9 mouse cellular contexts compared by ENCODE assay signal in the genomic region with DNA sequence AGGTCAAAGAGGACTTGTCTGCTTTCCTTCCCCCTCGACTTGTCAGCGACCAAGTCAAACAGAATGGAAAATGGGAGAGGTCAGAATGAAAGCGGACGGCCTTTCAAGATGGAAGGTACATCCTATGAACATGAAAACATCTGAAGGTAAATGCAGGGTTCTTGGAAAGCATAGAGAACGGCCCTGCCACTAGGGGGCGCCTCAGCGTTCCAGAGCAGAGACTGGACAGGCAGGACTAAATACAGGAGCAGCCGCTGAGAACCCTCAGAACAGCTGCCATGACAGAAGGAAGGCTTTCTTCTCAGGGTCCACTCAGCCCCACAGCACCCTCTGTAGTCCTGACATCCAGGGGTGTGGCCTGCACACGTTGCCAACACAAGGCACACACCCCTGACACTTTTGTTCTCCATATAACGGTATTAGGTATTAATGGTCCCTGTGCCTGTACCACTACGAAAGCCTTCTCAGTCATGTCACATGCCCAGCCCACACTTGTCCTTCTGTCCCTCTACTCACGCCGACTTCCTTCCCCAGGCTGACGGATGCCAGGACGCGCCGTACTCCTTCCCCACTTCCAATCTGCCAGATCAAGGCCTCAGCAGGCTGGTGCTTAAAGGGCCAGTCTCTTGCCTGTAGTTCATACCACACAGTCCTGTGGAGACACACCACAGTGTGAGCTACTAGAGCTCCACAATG. TPM values are rescaled to one million over a fixed set of nuclear protein-coding genes. Genes with fewer than 3 reads are reported as not detected.
DNase-seq lines count a peak whose midpoint lies in the region; ATAC-seq and TF ChIP-seq lines count a peak whose summit lies in the region.
"Had no signal": no experiment of that assay in that cellular context is flagged by ENCODE, and none has a peak within 500 bp of the region (broad histone marks: within the 10 kb centered on the region; RNA-seq: fewer than 3 reads in every experiment).

No protein-coding gene starts in this region.

- H3K27me3 ChIP-seq in cerebellum, adult 2 months (ENCODE audit: control insufficient read depth, insufficient read depth, low read length) = no peaks in the 10 kb centered on the region
- H3K27me3 ChIP-seq in midbrain, embryonic 10.5 days (ENCODE audit: low read depth, poor library complexity, severe bottlenecking) = no peaks in the 10 kb centered on the region
- no peaks in the 10 kb centered on the region for H3K27me3 ChIP-seq in midbrain, embryonic 13.5 days
- H3K27me3 ChIP-seq: limb, embryonic 13.5 days had no signal

- H3K27ac ChIP-seq in cerebellum, adult 2 months (ENCODE audit: insufficient read depth, low read length) = no peak overlapping the region
- peak overlapping the region; percentile 17; the same call in 1 of the 2 replicates for H3K27ac ChIP-seq in midbrain, embryonic 10.5 days (replicated peaks)
- H3K27ac ChIP-seq in midbrain, embryonic 13.5 days = no peak overlapping the region
- no peak overlapping the region for H3K27ac ChIP-seq in bone marrow macrophage, adult 2 months (ENCODE audit: insufficient read depth, low read depth, low read length)
- H3K27ac ChIP-seq: limb, embryonic 13.5 days had no signal

- no peak overlapping the region for H3K9ac ChIP-seq in midbrain, embryonic 13.5 days (replicated peaks)
- H3K9ac ChIP-seq: limb, embryonic 13.5 days had no signal

- ATAC-seq in midbrain, embryonic 13.5 days = no peak
- ATAC-seq in activated CD4-positive, CD25-positive, alpha-beta regulatory T cell, adult 4 months = no peak

- H3K4me3 ChIP-seq in cerebellum, adult 2 months (replicated peaks; ENCODE audit: insufficient read depth, low read depth, low read length) = no peak overlapping the region
- no peak overlapping the region for H3K4me3 ChIP-seq in midbrain, embryonic 10.5 days
- no peak overlapping the region for H3K4me3 ChIP-seq in midbrain, embryonic 13.5 days (replicated peaks)
- H3K4me3 ChIP-seq in bone marrow macrophage, adult 2 months (ENCODE audit: insufficient read depth, low read length) = no peak overlapping the region
- H3K4me3 ChIP-seq: limb, embryonic 13.5 days had no signal

- TF ChIP-seq CTCF in cerebellum, adult 2 months (IDR thresholded peaks at IDR 0.05; ENCODE audit: borderline replicate concordance, insufficient read depth, low read depth, low read length) = peak; percentile 28; the same call in 1 of the 2 replicates
- peak; percentile 87 for TF ChIP-seq CTCF in bone marrow macrophage, adult 2 months (IDR thresholded peaks at IDR 0.05; ENCODE audit: low read depth, low read length)

- no peak for DNase-seq in cerebellum, adult 2 months
- DNase-seq in cerebellum, adult 9-11 months = no peak
- DNase-seq in midbrain, embryonic 10.5 days (ENCODE audit: low spot score) = no peak
- DNase-seq in layer of hippocampus, postnatal 14 days (ENCODE audit: low spot score in 2 of 2) = peak; percentile 31 to 48
- peak; percentile 73 for DNase-seq in testis, postnatal 10 days (ENCODE audit: low spot score)

- TF ChIP-seq POLR2A in cerebellum, adult 2 months (IDR thresholded peaks at IDR 0.05; ENCODE audit: borderline replicate concordance, insufficient read depth, low read length) = no peak
- no peak for TF ChIP-seq POLR2A in bone marrow macrophage, adult 2 months (IDR thresholded peaks at IDR 0.05; ENCODE audit: borderline replicate concordance, low read depth, low read length)

- H3K4me2 ChIP-seq in midbrain, embryonic 13.5 days (replicated peaks) = no peak overlapping the region
- H3K4me2 ChIP-seq: limb, embryonic 13.5 days had no signal

- H3K36me3 ChIP-seq in midbrain, embryonic 10.5 days = peaks cover 27% of the 10 kb centered on the region
- H3K36me3 ChIP-seq in midbrain, embryonic 13.5 days = peaks cover 42% of the 10 kb centered on the region

- no peaks in the 10 kb centered on the region; the same call in 1 of the 2 replicates for H3K4me1 ChIP-seq in cerebellum, adult 2 months (ENCODE audit: control insufficient read depth, insufficient read depth, low read length)
- H3K4me1 ChIP-seq in midbrain, embryonic 10.5 days = peaks cover 51% of the 10 kb centered on the region
- no peaks in the 10 kb centered on the region for H3K4me1 ChIP-seq in midbrain, embryonic 13.5 days (replicated peaks)
- peaks cover 23% of the 10 kb centered on the region for H3K4me1 ChIP-seq in bone marrow macrophage, adult 2 months (ENCODE audit: control insufficient read depth, insufficient read depth, low read length)

- H3K9me3 ChIP-seq in midbrain, embryonic 10.5 days (replicated peaks) = no peaks in the 10 kb centered on the region
- H3K9me3 ChIP-seq in midbrain, embryonic 13.5 days = no peaks in the 10 kb centered on the region
- H3K9me3 ChIP-seq: limb, embryonic 13.5 days had no signal

- WGBS in cerebellum, adult 2 months = 69% methylated on average over 17 of the region's 17 CpGs
- 86% methylated on average over 17 of the region's 17 CpGs for WGBS in midbrain, embryonic 10.5 days
- WGBS in midbrain, embryonic 13.5 days = 86% methylated on average over 17 of the region's 17 CpGs

RNA-seq across cellular contexts. Expression of gene Lgals9, which starts 35.2 kb away (rescaled TPM):
- 8.7 and 9.2 TPM in 2 replicates for polyA plus RNA-seq in cerebellum, adult 2 months (2012; rRNA removed)
- 2.6 and 4.9 TPM in 2 replicates for polyA plus RNA-seq in midbrain, embryonic 10.5 days (2016; fragmentation: Nextera tagmentation; extraction: Ambion mirVana)
- polyA plus RNA-seq in midbrain, embryonic 13.5 days (2015; fragmentation: Nextera tagmentation; extraction: Ambion mirVana) = 4.2 and 4.7 TPM in 2 replicates
- 114 and 145 TPM in 2 replicates for polyA plus RNA-seq in bone marrow macrophage, adult 2 months (2012; ENCODE audit: insufficient read depth, insufficient read length, missing spikeins)
- 1 to 10 TPM; 7.2 to 7.4 TPM for total RNA-seq in layer of hippocampus, postnatal 14 days (2021)
- 100 to 1,000 TPM; 309 to 317 TPM for polyA plus RNA-seq in activated CD4-positive, CD25-positive, alpha-beta regulatory T cell, adult 4 months (2017; shearing (Covaris generic))

Comparison
In these comparisons a context has a peak if more than half of its experiments do, and no peak if none do; other contexts are left out.
1. DNase-seq: peak in layer of hippocampus, postnatal 14 days (2 of 2) and testis, postnatal 10 days (single experiment); none in cerebellum, adult 2 months (0 of 2), cerebellum, adult 9-11 months (single experiment) and midbrain, embryonic 10.5 days (single experiment).
2. RNA of gene Lgals9, which starts 35.2 kb away (polyA plus RNA-seq): 309 to 317 TPM in activated CD4-positive, CD25-positive, alpha-beta regulatory T cell, adult 4 months and 114 to 145 TPM in bone marrow macrophage, adult 2 months; 8.7 to 9.2 TPM in cerebellum, adult 2 months, 4.2 to 4.7 TPM in midbrain, embryonic 13.5 days and 2.6 to 4.9 TPM in midbrain, embryonic 10.5 days; every median in the first group is over 10 times any median in the second.